Mouse (Mus musculus) myocyte (in vitro differentiated cells): ENCODE results near the gene Pskh1. TPM values are rescaled to one million over a fixed set of nuclear protein-coding genes. Genes with fewer than 3 reads are reported as not detected.

Source experiments
- H3K27me3 ChIP-seq: one replicate; pipeline ENCODE4 v1.6.1; 2011; ENCODE audit not compliant: control insufficient read depth, insufficient read depth, insufficient read length
- H3K36me3 ChIP-seq: one replicate; pipeline ENCODE4 v1.6.1; 2011; ENCODE audit not compliant: control insufficient read depth, insufficient read depth
- H3K4me2 ChIP-seq: one replicate; pipeline ENCODE4 v1.6.1; 2011; ENCODE audit warnings: low read depth, control low read depth
- H3K4me3 ChIP-seq: one replicate; pipeline ENCODE4 v1.5.1; 2011; ENCODE audit warnings: mild to moderate bottlenecking, control low read depth, moderate library complexity
- H3K79me2 ChIP-seq: one replicate; pipeline ENCODE4 v1.6.1; 2011; ENCODE audit not compliant: control insufficient read depth, insufficient read depth
- H3ac ChIP-seq: one replicate; pipeline ENCODE4 v1.6.1; 2011; ENCODE audit not compliant: control insufficient read depth, insufficient read length
- CEBPB ChIP-seq: IDR thresholded peaks from 2 replicates; pipeline ENCODE4 v1.6.1; 2011; ENCODE audit warnings: mild to moderate bottlenecking, moderate library complexity; ENCODE audit not compliant: poor library complexity, insufficient read depth, severe bottlenecking
- E2F4 ChIP-seq: IDR thresholded peaks from one replicate; pipeline ENCODE4 v1.6.1; 2011; ENCODE audit warnings: mild to moderate bottlenecking, control low read depth, moderate library complexity; ENCODE audit not compliant: insufficient read depth
- MAX ChIP-seq: IDR thresholded peaks from one replicate; pipeline ENCODE4 v1.6.1; 2011; ENCODE audit warnings: low read depth, mild to moderate bottlenecking, control low read depth
- MYOD1 ChIP-seq, 3 experiments: IDR thresholded peaks; one replicate each; pipeline ENCODE4 v1.6.1; 2011; ENCODE audit warnings: control low read depth in 2 of 3, low read depth in 2 of 3, mild to moderate bottlenecking in 2 of 3, moderate library complexity in 1 of 3; ENCODE audit not compliant: insufficient read length in 2 of 3, control insufficient read depth in 1 of 3
- MYOG ChIP-seq, 3 experiments: IDR thresholded peaks; one replicate each; pipeline ENCODE4 v1.6.1; 2011; ENCODE audit warnings: control low read depth in 2 of 3, low read depth in 2 of 3, mild to moderate bottlenecking in 2 of 3; ENCODE audit not compliant: insufficient read length in 2 of 3, control insufficient read depth in 1 of 3, insufficient read depth in 1 of 3
- POLR2A ChIP-seq: IDR thresholded peaks from one replicate; pipeline ENCODE4 v1.6.1; 2011; ENCODE audit warnings: low read depth, mild to moderate bottlenecking, control low read depth, moderate library complexity; ENCODE audit not compliant: insufficient read length
- POLR2AphosphoS2 ChIP-seq: IDR thresholded peaks from one replicate; pipeline ENCODE4 v1.6.1; 2011; ENCODE audit warnings: low read depth, control low read depth; ENCODE audit not compliant: insufficient read length
- REST ChIP-seq: IDR thresholded peaks from one replicate; pipeline ENCODE4 v1.6.1; 2011; ENCODE audit warnings: mild to moderate bottlenecking, control low read depth, moderate library complexity; ENCODE audit not compliant: insufficient read depth, insufficient read length
- SRF ChIP-seq: IDR thresholded peaks from one replicate; pipeline ENCODE4 v1.6.1; 2011; ENCODE audit warnings: low read depth; ENCODE audit not compliant: control insufficient read depth, insufficient read length
- TCF12 ChIP-seq: IDR thresholded peaks from one replicate; pipeline ENCODE4 v1.6.1; 2011; ENCODE audit warnings: mild to moderate bottlenecking, control low read depth; ENCODE audit not compliant: poor library complexity, insufficient read depth, severe bottlenecking
- TCF3 ChIP-seq: IDR thresholded peaks from one replicate; pipeline ENCODE4 v1.6.1; 2011; ENCODE audit warnings: low read depth, control low read depth; ENCODE audit not compliant: insufficient read length
- USF1 ChIP-seq: IDR thresholded peaks from one replicate; pipeline ENCODE4 v1.6.1; 2011; ENCODE audit warnings: low read depth, mild to moderate bottlenecking, control low read depth, moderate library complexity
- polyA plus RNA-seq: library from polyadenylated mRNA; unstranded; fragments of >200 nt; fragmentation: generic; extraction: Trizol; gene quantifications from one replicate; pipeline ENCODE4 v1.2.1, GENCODE M21; 2012; ENCODE audit warnings: missing spikeins

Pskh1 gene
- polyA plus RNA-seq, 1 experiment: 16.1 TPM

DNA sequence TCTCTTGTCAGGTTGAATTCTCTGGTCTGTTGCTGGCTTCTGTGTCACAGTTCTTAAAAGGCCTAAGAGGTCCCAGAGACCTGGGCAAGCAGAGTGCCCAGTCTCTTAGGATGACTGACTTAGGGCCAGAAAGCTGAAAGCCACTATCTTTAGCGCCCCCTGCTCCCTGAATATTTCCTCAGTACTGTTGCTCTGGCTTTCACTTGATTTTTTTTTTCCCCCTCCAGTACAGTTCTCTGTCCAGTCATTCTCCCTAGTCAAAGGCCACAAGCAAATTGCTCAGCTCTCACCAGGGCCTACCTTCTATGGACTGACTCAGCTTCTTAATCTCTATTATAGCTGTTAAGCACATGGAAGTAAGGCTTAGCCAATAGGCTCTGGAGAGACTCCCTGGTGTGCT, 38.3 kb upstream of the Pskh1 start:
- TF ChIP-seq REST (no peak), SRF (no peak), CEBPB (no peak), TCF3 (no peak), USF1 (no peak), POLR2A (no peak), POLR2AphosphoS2 (no peak), MAX (no peak), MYOD1 (IDR thresholded peaks at IDR 0.05; ENCODE audit: control insufficient read depth in 1 of 3, insufficient read length in 2 of 3, low read depth in 2 of 3) (no peak), E2F4 (no peak), TCF12 (no peak)
- H3K27me3 ChIP-seq: no peaks in the 10 kb centered on the region
- H3K4me2 ChIP-seq: peak overlapping the region; percentile 96
- peak overlapping the region; percentile 82 for H3K4me3 ChIP-seq
- no peaks in the 10 kb centered on the region for H3K36me3 ChIP-seq
- H3K79me2 ChIP-seq: peaks cover 91% of the 10 kb centered on the region
- H3ac ChIP-seq: no peak overlapping the region

DNA sequence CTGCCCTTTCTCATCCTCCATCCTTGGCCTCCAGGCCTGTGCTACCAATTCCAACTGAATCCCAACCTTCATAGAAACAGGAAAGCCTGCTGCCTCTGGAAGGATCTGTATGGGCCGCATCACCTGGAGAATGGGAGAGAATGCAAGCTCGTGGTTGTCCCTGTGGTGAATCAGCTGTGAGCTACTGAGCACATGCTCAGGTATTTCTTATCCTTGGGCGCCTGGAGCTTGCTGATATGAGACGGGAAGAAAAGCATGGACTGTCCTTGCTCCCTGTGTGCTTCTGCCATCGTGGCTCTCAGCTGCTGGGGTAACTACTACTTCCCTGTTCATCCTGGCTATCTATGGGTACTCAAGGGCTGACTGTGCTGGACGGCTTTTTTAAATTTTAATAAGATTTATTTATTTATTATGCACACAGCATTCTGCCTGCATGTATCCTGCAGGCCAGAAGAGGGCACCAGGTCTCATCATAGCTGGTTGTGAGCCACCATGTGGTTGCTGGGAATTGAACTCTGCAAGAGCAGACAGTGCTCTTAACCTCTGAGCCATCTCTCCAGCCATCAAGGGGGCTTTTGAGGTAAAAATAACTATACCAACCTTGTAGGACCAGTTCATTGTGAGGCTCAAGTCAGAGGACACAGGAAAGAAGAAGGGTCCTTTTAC, 33.7 kb upstream of the Pskh1 start:
- no peak overlapping the region for H3ac ChIP-seq
- H3K4me2 ChIP-seq: no peak overlapping the region
- peaks cover 7% of the 10 kb centered on the region for H3K36me3 ChIP-seq
- H3K79me2 ChIP-seq: peaks cover 100% of the 10 kb centered on the region
- TF ChIP-seq REST: no peak
- no peak for TF ChIP-seq TCF12
- no peak for TF ChIP-seq POLR2AphosphoS2
- TF ChIP-seq TCF3: no peak
- no peak for TF ChIP-seq POLR2A
- TF ChIP-seq USF1: no peak
- TF ChIP-seq E2F4: no peak
- TF ChIP-seq MAX: no peak
- no peak for TF ChIP-seq MYOG (IDR thresholded peaks at IDR 0.05; ENCODE audit: control insufficient read depth in 1 of 3, insufficient read depth in 1 of 3, insufficient read length in 2 of 3, low read depth in 2 of 3)
- no peak for TF ChIP-seq SRF
- TF ChIP-seq CEBPB: no peak
- no peak for TF ChIP-seq MYOD1 (IDR thresholded peaks at IDR 0.05; ENCODE audit: control insufficient read depth in 1 of 3, insufficient read length in 2 of 3, low read depth in 2 of 3)
- H3K27me3 ChIP-seq: no peaks in the 10 kb centered on the region
- H3K4me3 ChIP-seq: no peak overlapping the region

DNA sequence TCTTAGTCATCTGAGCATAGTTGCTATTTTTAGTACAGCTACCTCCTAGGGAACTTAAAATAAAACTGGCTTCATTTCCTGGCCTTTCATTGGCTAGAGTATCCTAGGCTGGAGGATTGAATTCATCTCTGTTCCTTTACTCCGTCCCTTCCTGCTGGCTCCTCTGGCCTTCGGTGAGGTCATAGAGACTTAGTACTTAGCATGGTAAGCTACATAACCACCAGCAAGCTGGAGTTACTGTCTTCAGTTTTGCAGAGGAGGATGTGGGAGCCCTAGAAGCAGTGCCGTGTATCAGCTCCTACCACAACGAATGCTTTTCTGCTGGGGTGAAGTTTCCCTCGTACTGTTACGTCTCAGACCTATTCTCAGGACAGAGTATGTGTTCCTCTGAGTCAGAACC, 25.9 kb upstream of the Pskh1 start:
- peak overlapping the region; percentile 45 for H3K4me2 ChIP-seq
- peaks cover 66% of the 10 kb centered on the region for H3K79me2 ChIP-seq
- TF ChIP-seq MYOG (IDR thresholded peaks at IDR 0.05; ENCODE audit: control insufficient read depth in 1 of 3, insufficient read depth in 1 of 3, insufficient read length in 2 of 3, low read depth in 2 of 3) (no peak), REST (no peak), CEBPB (no peak), E2F4 (no peak), MAX (no peak), TCF12 (no peak), SRF (no peak), USF1 (no peak), POLR2AphosphoS2 (no peak), POLR2A (no peak), TCF3 (no peak), MYOD1 (IDR thresholded peaks at IDR 0.05; ENCODE audit: control insufficient read depth in 1 of 3, insufficient read length in 2 of 3, low read depth in 2 of 3) (no peak)
- no peak overlapping the region for H3ac ChIP-seq
- no peak overlapping the region for H3K4me3 ChIP-seq
- no peaks in the 10 kb centered on the region for H3K27me3 ChIP-seq
- peaks cover 25% of the 10 kb centered on the region for H3K36me3 ChIP-seq

DNA sequence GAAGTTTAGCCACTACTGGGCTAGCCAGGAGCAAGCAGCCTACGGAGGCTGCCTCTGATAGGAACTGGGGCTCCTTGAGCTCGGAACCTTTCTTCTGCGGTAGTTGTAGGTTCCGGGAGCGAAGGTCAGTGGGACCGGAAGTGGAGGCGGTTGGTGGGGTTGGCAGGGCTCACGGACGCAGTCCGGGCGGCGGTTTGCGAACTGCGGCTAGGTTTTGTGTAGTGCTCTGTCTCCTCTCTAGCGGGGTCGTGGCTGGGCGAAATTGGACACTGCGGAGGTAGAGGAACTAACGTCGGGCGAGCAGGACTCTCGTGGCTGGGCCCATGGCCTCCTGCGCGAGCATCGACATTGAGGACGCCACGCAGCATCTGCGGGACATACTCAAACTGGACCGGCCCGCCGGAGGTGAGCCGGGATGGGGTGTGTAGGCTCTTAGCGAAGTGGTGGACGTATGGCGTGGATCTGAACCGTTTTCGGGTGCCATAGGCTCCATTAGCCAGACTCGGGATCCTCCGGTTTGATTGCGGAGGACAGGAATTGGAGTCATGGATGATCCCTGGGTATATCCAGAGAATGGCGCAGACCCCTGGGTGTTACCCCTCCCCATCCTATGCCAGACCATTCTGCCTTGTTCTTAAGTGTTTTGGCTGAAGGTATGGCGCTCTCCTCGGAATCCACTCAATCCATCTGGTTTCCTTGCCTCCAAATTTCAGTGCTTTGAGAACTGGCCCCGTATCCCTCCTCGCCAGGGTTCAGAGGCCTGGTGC, 19.3 kb upstream of the Pskh1 start, which contains the start of gene Edc4:
Edc4 (plus strand) TSS at position 128 of the 767 bp plus-strand sequence.
- TF ChIP-seq CEBPB: no peak
- peak; percentile 99 for TF ChIP-seq POLR2AphosphoS2
- TF ChIP-seq POLR2A: peak; percentile 98
- no peaks in the 10 kb centered on the region for H3K27me3 ChIP-seq
- H3ac ChIP-seq: peak within 1 kb of the TSS; percentile 73
- peaks cover 16% of the 10 kb centered on the region for H3K36me3 ChIP-seq
- H3K4me2 ChIP-seq: peak within 1 kb of the TSS; percentile 98
- peak within 1 kb of the TSS; percentile 82 for H3K4me3 ChIP-seq
- H3K79me2 ChIP-seq: peaks cover 31% of the 10 kb centered on the region
